Mouse (Mus musculus) bone marrow macrophage, adult 2 months (primary cell): ENCODE data around the gene Odaph.

Source experiments
- CTCF ChIP-seq: IDR thresholded peaks from 2 replicates; pipeline ENCODE4 v1.5.1; 2012; ENCODE audit warnings: low read depth, mild to moderate bottlenecking, low read length, moderate library complexity
- POLR2A ChIP-seq: IDR thresholded peaks from 2 replicates; pipeline ENCODE4 v1.6.1; 2012; ENCODE audit warnings: mild to moderate bottlenecking, low read depth, low read length, borderline replicate concordance

- TF ChIP-seq POLR2A (no peak), CTCF (no peak)
Observed at GRCm38 (mm10) chr5:91976566-91977396, 10.5 kb upstream of the Odaph start.
